Mouse (Mus musculus): ENCODE data around the gene Gm10439. TPM values are rescaled to one million over a fixed set of nuclear protein-coding genes. Genes with fewer than 3 reads are reported as not detected.
"Not testable (repeated sequence)": the region's sequence is repeated elsewhere in the genome, so short reads cannot be mapped to it uniquely, and the experiment has no call there.

Gene Gm10439
- not detected in 2 replicates for polyA plus RNA-seq (2014; fragmentation: Nextera tagmentation; extraction: Ambion mirVana)

DNA sequence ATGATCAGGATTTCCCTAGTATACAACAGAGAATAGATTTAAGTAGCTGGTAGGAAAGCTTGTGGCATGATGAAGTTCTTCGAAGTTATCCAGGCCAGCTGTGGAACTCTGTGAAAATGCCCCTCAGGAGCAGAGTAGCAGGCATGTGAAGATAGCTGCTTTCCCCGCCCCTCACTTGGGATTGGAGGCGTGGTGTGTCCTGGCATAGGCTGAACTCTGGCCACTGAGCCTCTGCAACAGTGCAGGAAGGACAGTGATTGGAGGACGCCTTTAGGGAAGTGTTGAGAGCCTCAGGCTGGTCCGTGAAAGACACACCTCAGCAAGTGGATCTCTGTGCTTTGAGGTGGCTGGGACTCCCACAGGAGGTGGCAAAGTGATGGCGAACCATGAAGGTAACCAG, at the start of gene Gm10439:
Gm10439 (plus strand) TSS at position 301 of the 400 bp plus-strand sequence.
- H3K9me3 ChIP-seq (ENCODE audit: control insufficient read depth, low read length); H3K9ac ChIP-seq (replicated peaks; ENCODE audit: low read depth, low read length); H3K27ac ChIP-seq (ENCODE audit: low read depth, low read length); ATAC-seq (ENCODE audit: low read depth); H3K4me3 ChIP-seq (ENCODE audit: low read depth, low read length); H3K4me2 ChIP-seq (ENCODE audit: low read depth, low read length); H3K36me3 ChIP-seq (ENCODE audit: control insufficient read depth, insufficient read depth, low read length); H3K4me1 ChIP-seq (ENCODE audit: control insufficient read depth, insufficient read depth, low read length); H3K27me3 ChIP-seq (ENCODE audit: control insufficient read depth, insufficient read depth, low read length): not testable (repeated sequence)
- WGBS: no CpG with 5 or more reads among the region's 6 CpGs

Other genes starting within 250 kb of the Gm10439 start
- gene Gm15085, start 147.0 kb upstream of the Gm10439 start, polyA plus RNA-seq (2014; fragmentation: Nextera tagmentation; extraction: Ambion mirVana): not detected in 2 replicates
- not detected in 2 replicates for gene Gm15097, start 189.9 kb downstream of the Gm10439 start, polyA plus RNA-seq (2014; fragmentation: Nextera tagmentation; extraction: Ambion mirVana)

Data from neural tube, embryonic 14.5 days (tissue).